Mouse (Mus musculus) layer of hippocampus, postnatal 14 days (tissue): ENCODE measurements around the gene Trir. TPM values are rescaled to one million over a fixed set of nuclear protein-coding genes. Genes with fewer than 3 reads are reported as not detected.

ENCODE experiments used
- DNase-seq, 2 experiments: peaks; one replicate each; pipeline ENCODE4 v3.0.0; 2021 to 2022; ENCODE audit warnings: low spot score in 2 of 2, mixed read lengths in 1 of 2
- total RNA-seq, 2 experiments: library from RNA; stranded (reverse); gene quantifications; 2 replicates each; pipeline ENCODE4 v1.2.3; 2021

Trir gene
- total RNA-seq, 2 experiments from 2014 or later, result 136 to 150 TPM

DNA sequence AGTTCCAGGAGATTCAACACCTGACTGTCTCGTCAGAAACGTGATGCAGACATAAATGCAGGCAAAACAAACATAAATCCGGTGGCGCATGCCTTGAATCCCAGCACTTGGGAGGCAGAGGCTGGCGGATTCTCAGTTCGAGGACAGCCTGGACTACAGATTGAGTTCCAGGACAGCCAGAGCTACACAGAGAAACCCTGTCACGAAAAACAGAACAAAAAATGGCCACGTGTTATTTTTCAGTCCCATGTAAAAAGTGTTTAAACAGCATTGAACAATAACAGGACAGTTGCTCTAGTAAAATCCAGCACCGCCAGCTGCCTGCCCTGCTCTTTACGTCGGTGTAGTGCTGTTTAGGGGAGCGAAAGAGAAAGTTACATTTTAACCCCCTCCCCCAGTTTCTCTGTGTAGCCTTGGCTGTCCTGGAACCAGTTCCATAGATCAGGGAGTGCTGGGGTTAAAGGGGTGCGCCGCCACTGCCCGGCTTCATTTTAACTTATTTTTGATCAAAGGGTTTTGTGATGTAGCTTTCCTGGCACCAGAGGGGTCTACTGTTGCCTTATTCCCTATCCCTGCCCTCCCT is 9.2 kb downstream of the Trir start:
- DNase-seq, result peak in 1 of 2 experiments; percentile 43

- no peak for DNase-seq
Observed at GRCm38 (mm10) chr8:85036381-85036717, 9.7 kb downstream of the Trir start.

DNA sequence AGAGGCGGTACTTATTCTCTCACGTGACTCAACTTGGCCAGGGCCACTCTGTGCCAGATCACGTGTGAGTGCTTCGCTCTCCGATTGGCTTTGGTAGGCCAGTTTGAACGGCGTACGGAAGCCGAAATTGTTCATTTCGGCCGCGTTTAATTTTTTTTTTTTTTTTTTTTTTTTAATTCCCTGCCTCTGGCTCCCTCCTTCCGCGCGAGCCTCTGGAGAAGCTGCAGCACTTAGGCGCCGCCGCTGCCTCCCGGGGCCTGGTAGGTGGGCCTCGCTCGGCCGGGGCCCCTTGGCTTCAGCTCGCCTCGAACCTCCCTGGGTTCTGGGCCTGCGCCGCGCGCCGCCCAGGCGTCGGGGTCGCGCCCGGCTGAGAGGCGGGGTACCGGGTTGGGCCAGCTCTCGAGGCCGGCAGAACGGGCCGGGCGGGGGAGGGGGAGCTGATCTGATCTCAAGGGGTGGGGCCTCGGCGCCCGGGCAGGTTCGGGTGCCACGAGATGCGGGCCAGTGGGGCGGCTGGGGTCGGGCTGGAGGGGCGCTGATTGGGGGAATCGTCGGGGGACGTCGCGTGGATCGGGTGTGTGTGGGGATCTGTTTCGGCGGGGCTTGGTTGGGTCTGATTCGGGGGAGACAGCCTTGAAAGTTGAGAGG is 10.2 kb downstream of the Trir start, which contains the start of gene Tnpo2:
TSS of gene Tnpo2 (plus strand) at position 198 of the 648 bp plus-strand sequence.
- peak; percentile 87 to 96 for DNase-seq

- no peak for DNase-seq
Observed at GRCm38 (mm10) chr8:85037366-85037680, 10.7 kb downstream of the Trir start.

DNA sequence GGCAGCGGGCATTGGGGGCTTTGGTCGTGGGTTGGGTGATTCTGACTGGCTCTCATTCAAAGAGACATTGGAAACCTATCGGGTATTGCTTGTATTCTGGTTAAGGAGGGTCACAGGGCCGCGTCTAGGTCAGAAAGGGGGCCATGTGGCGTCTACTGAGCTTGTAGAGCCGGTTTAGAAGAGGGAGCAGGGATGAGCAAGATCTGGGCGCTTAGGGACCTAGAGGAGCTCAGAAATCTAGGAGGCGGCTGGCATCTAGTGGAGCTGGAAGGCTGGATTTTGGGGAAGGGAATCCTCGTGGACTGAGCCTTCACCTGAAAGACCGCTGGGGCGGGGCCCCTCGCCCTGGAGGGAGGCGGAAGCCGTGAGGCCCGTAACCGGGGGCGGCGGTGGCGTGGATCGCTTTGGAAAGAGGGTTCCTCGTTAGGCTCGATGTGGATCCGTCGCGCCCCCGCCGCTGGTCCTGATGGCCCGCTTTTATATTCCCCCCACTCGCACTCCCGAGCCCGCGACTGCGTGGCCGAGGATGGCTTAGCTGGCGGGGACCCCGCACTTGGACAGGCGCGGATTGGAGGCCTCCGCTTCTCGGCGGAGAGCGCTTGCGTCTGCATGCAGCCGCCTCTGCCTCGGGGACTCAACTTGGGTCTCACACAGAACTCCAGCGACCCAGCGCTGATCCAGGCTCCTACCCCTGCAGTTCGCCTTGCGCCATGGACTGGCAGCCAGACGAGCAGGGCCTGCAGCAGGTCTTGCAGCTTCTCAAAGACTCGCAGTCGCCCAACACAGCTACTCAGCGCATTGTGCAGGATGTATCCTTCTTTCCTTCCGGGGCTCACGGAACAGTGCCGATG is 11.3 kb downstream of the Trir start:
- DNase-seq, result peak; percentile 46

- DNase-seq, result no peak
Observed at GRCm38 (mm10) chr8:85043619-85044018, 17.0 kb downstream of the Trir start.

DNA sequence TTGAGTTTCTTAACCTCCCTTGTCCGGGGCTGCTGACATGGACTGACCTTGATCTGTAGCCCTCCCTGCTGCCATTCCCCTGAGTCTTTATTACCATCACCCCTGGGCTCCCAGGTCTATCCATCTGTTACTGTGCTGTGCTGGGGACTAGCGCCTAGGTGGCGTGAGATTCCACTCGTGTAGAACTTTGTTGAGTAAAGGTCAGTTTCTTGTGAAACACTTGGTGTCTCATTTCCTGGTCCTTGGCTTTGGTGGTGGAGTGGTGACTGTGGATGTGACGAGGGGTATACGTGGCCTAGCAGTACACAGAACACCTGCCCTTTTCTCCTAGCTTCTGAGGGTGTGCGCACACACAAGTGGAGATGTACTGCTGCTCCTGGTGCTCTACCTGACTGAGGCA is 30.7 kb downstream of the Trir start:
- no peak for DNase-seq

- DNase-seq, result peak; percentile 85 to 95
Observed at GRCm38 (mm10) chr8:85059879-85060616, 33.4 kb downstream of the Trir start, which contains the start of gene Fbxw9. TSS of gene Fbxw9 (plus strand) at chr8:85060055.

DNA sequence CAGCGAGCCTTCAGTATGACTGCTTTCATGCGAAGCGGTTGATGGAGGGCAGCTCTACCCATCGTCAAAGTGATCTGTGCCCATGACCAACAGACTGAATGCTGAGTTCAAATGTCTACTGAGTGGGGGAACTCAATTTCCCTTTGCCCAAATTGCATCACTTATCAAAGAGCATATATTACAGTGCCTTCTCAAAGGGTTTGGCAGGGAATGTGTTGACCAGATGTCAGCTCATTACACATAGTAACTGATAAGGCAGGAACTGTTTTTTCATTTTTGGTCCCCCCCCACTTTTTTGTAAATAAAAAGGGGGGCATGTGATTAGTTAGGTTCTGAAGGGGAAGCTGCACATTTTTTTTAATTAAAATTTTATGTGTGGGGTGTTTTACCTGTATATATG is 36.0 kb downstream of the Trir start:
- DNase-seq, result no peak

DNA sequence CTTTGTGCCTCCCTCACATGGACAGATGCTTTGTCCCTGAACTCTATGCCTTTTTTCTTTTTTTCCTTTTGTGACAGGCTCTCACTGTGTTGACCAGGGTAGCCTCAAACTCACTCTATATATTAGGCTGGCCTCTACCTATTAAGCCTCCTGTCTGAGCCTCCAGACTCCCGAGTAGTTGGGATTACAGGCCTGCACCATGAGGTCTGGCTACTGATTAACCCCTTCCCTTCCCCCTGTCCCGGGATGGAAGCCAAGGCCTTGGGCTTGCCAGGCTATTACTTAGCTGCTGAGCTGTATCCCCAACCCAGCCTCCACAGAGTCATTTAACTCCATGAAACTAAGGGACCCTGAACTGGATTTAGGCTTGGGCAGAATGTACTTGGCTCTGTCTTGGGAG is 38.6 kb downstream of the Trir start:
- no peak for DNase-seq

- no peak for DNase-seq
Observed at GRCm38 (mm10) chr8:85067155-85067554, 40.5 kb downstream of the Trir start.

GRCm38 (mm10) chr8:85067982-85068381 is 41.4 kb downstream of the Trir start, which contains the start of gene Gm5741:
TSS of gene Gm5741 (minus strand) at chr8:85067982.
- no peak for DNase-seq

DNA sequence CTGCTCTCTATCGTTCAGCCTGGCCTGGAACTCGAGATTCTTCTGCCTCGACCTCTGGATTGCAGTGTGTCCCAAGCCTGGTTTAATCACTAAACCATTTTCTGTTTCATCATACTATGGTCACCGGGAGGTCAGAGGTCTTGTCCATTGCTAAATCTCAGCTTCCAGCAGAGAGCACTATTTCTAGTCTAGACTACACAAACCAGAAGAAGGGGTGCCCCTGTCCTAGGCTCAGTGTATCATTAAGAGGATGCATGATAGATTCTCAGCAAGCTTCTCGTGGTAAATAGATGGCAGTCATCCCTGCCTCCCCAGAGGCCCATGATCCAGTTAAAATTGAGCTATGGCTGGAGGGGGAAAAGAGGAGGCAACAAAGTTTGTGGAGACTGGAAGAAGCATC is 44.4 kb downstream of the Trir start:
- DNase-seq, result no peak

- peak; percentile 88 to 94 for DNase-seq
Observed at GRCm38 (mm10) chr8:85071514-85072281, 45.1 kb downstream of the Trir start, which contains the start of gene Dhps. TSS of gene Dhps (plus strand) at chr8:85071757.

DNA sequence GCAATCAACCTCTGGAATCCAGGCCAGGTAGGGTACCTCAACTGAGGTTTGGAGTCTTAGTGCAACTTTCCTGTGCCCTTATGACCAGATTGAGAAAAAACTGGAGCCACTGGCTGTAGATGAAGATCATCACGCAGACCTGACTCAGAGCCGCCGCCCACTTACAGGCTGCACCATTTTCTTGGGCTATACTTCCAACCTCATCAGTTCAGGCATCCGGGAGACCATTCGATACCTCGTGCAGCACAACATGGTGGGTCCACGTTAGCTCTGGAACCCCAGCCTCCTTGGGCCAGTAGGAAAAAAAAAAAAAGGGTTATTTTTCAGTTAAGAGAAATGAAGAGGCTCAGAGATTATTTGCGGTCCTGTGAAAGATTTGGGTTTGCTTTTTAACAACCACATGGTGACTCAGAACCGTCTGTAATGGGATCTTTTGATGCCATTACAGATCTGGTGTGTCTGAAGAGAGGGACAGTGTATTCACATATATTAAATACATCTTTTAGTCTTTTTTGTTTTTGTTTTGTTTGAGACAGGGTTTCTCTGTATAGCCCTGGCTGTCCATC is 45.8 kb downstream of the Trir start:
- no peak for DNase-seq

GRCm38 (mm10) chr8:85073041-85073612 is 46.5 kb downstream of the Trir start:
- no peak for DNase-seq

DNA sequence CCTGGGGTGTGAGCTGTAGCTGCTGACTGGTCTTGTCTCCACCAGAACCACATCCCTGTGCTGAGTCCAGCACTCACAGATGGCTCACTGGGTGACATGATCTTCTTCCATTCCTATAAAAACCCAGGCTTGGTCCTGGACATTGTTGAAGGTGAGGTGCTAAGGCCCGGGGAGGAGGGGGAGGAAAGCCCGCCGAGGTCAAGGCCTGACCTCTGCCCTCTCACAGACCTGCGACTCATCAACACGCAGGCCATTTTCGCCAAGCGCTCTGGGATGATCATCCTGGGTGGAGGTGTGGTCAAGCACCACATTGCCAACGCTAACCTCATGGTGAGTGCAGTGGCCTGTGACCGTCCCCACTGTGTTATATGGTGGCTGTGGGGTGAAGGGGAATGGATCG is 47.5 kb downstream of the Trir start:
- no peak for DNase-seq

- no peak for DNase-seq
Observed at GRCm38 (mm10) chr8:85074617-85075016, 48.0 kb downstream of the Trir start.

DNA sequence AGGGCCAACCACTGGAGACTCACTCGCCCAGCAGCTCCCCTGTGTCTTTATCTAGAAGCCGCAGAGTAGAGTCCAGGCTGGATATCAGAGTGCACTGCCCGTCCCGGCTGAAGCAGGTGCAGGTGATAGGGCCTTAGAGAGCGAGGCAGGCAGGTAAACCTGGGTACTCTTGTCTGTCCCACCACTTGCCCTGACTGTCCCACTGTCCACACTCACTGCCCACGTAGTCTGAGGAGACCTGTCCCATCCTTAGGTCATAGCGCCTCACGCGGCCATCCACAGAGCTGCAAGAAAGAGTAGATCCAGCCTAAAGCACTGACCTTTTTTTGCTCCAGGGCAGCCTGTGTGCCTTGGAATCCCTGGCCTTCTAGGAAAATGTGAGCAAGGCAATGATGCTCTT is 49.4 kb downstream of the Trir start:
- no peak for DNase-seq

- peak; percentile 76 to 87 for DNase-seq
Observed at GRCm38 (mm10) chr8:85076993-85077392, 50.4 kb downstream of the Trir start.
